Mouse (Mus musculus) stomach, postnatal 0 days (tissue): ENCODE measurements around the gene Elavl2.

Experiments
- CTCF ChIP-seq: IDR thresholded peaks from 2 replicates; pipeline ENCODE4 v1.5.1; 2016; ENCODE audit warnings: antibody characterized with exemption, low read depth, mild to moderate bottlenecking, moderate library complexity
- EP300 ChIP-seq: optimal IDR thresholded peaks from 2 replicates; pipeline ENCODE3; 2016; ENCODE audit warnings: antibody characterized with exemption

GRCm38 (mm10) chr4:91381201-91381627 is 19.4 kb downstream of the Elavl2 start:
- no peak for TF ChIP-seq CTCF
- no peak for TF ChIP-seq EP300
